Mouse (Mus musculus) colon, adult 2 months (tissue): ENCODE measurements around the gene Hdac6. TPM values are rescaled to one million over a fixed set of nuclear protein-coding genes. Genes with fewer than 3 reads are reported as not detected.

ENCODE experiments used
- polyA plus RNA-seq: library from polyadenylated mRNA; depleted of rRNA; stranded (reverse); fragments of >200 nt; gene quantifications from 2 replicates; pipeline ENCODE4 v1.2.3, GENCODE M21; 2012; rRNA removed

The Hdac6 gene
- 16.6 and 20.2 TPM in 2 replicates for polyA plus RNA-seq

DNA sequence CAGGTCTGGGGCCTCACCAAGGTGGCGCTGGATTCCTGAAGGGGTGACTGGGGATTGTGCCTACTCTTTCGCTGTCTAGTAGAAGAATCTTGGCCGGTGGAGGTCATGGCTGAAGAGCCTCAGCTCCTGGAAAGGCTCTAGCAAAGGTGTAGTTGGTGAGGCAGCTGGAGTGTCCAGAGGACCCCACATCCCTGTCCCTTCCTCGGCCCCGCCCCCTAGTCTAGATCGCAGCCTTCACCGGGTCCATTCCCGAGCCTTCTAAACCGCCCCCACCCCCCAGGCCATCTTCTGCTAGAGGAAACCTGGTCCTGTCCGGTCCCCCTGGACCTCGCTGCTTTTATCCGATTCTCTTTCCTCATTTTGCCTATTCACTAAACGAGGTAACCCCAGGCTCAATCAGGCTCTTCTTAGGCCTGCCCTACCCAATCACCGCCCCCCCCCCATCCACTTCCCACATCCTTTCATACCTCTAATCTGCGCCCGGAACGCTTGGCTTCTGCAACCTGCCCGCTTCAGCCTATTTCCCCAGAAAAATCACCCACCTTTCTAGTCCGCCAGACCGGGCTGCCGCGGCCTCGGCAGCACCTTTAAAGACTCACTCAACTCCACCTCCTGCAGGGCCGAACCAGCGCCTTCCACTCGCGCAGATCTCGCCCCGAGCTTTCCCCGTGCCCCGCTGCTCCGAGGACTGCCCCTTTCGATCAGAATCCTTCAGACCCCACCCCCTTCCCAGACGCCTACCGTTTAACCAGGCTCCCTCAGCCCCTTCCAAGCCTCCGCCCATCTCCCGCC is at the start of gene Hdac6:
Gene Hdac6, minus strand, starts transcription at position 782 of the 792 bp plus-strand sequence.

DNA sequence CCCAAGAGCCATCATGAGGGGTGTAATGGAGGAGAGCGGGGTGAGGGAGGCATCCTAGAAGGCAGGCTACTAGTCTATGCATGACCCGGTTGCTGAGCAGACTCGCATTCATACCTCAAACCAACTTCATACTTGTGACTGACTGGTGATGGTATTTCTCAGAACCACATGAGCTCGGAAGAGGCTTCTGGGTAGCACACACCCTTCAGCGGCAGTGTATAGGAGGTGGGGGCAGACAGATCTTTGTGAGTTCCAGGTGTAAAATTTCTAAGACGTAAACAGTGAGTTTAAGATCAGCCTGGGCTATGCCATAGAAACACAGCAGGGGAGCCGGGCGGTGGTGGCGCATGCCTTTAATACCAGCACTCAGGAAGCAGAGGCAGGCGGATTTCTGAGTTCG is 30.2 kb upstream of the Hdac6 start, which contains the start of gene Gata1:
Gene Gata1, minus strand, starts transcription at position 180 of the 400 bp plus-strand sequence.

DNA sequence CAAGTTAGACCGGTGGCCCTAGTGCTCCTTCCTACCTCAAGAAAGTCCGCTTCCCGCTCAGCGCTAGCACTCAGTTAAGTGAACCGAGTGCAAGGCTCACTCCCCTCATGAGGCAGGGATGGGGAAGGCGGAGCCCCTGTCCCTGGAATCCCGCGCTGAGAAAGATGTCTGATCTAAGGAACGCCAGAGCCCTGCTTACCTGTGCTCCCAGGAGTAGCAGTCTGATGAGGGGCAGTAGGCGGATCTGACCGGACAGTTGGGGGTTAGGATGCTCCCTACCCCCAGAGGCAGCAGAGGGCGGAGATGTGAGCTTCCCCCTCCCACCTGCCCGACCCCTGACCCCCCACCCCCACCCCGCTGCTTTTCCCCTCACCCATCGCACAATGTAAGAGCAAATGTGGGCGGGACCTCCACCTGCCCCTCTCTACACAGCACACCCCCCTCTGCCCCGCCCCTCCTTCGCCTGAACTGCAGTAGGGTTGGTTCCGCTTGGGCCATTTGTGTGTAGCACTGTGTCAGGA is 19.4 kb downstream of the Hdac6 start, which contains the start of gene Eras:
Gene Eras, minus strand, starts transcription at position 338 of the 521 bp plus-strand sequence.

DNA sequence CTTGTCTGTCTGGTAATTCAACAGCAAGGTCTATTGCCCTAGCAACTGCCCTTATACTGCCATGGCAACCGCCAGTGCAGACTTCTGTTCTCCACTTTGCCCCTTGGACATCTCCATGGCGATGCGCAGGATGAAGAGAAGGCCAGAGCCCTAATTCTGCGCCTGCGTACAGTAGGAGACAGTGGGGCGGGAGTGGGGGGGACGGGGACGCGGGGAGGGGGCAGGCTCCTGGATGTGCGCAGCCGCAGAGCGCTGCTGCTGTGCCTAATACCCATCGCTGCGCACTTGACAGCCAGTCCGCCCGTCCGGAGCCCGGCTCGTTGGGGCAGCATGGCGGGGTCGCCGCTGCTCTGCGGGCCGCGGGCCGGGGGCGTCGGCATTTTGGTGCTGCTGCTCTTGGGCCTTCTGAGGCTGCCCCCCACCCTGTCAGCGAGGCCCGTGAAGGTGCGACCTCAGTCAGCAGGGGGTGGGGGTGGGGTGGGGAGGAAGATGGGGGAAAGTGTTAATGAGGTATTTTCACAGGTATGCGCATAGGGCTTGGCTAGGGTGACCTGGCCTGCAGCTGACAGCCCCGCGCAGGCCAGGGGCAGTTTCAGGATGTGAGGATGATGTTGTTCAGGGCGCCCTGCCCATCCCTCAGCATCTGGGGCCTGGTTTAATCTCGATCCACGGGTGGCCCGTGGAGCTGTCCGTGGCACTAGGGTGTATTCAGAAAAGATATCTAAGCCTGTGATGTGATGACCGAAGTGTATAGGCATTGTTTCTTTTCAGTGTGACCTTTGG is 27.9 kb downstream of the Hdac6 start, which contains the start of gene Pcsk1n:
Gene Pcsk1n, plus strand, starts transcription at position 222 of the 783 bp plus-strand sequence.

DNA sequence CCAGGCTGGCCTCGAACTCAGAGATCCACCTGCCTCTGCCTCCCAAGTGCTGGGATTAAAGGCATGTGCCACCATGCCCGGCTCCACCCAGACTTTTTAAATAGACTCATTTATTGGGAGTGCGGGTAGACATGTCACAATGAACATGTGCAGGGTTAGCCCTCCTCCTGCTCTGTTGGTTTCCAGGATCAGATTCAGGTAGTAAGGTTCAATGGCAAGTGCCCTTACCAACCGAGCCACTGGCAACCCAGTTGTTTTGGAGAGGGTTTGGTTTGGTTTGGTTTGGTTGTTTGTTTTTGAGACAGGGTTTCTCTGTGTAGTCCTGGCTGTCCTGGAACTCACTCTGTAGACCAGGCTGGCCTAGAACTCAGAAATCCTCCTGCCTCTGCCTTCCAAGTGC is 38.4 kb downstream of the Hdac6 start, which contains the start of gene Gm10490:
Gene Gm10490, plus strand, starts transcription at position 301 of the 400 bp plus-strand sequence.

DNA sequence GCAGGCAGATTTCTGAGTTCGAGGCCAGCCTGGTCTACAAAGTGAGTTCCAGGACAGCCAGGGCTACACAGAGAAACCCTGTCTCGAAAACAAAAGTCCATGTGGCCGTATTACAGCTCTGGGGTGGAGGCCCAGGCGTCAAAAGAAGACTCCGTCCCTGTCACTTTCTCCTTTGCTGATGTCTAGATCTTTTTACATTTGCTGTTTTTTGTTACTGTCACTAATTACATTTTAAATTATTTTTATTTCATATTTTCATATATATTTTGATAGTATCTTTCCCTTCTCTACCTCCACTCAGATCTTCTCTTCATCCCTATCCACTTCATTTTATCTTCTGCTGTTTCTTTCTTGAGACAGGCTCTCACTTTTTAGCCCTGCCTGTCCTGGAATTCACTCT is 40.0 kb downstream of the Hdac6 start, which contains the start of gene Gm10491:
Gene Gm10491, minus strand, starts transcription at position 101 of the 400 bp plus-strand sequence.

DNA sequence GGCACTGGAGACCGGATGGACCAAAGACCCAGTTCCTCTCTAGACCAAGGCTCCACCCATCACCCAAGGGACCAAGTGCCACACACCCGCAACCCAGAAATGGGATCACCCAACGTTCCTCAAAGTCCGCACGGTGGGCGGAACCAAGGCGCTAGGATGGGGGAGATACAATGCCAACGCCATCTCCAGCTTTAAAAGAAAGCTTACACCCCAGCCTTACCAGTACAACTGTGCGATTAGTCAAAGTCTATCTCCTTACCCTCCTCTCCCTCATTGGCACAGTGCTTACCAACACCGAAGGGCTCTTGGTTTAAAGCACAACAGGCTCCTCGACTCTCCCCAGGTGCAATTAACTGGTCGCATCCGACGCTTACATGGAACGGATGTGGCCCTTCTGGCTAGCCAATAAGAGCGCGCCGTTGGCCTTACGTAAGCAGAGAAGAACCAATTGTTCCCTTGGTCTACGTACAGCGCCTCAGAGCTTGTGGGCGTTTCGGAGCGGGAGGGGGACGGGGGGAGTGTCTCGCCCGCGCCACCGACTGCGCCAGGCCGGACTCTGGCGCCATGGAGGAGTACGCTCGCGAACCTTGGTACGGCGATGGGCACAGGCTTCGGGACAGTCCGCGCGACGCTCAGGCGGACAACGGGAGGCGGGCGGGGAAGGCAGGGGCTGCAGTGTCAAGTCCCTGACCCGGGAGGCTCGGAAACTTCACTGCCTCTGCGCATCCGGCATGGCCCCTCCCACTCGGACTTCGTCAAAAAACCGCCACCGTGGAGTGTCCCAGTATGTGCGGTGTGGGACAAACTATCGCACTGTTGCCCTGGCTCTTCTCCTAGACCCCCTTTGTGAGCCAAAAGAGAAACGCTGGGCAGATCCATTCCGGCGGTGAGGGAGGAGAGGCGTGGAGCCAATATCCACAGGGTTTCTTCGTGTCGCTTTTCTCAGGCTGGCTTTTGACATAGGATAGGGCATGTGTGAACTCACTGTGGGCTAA is 48.5 kb downstream of the Hdac6 start, which contains the start of the genes Pqbp1 and Timm17b:
Gene Pqbp1, minus strand, starts transcription at position 390 of the 995 bp plus-strand sequence.
Gene Timm17b, plus strand, starts transcription at position 478 of the 995 bp plus-strand sequence.

DNA sequence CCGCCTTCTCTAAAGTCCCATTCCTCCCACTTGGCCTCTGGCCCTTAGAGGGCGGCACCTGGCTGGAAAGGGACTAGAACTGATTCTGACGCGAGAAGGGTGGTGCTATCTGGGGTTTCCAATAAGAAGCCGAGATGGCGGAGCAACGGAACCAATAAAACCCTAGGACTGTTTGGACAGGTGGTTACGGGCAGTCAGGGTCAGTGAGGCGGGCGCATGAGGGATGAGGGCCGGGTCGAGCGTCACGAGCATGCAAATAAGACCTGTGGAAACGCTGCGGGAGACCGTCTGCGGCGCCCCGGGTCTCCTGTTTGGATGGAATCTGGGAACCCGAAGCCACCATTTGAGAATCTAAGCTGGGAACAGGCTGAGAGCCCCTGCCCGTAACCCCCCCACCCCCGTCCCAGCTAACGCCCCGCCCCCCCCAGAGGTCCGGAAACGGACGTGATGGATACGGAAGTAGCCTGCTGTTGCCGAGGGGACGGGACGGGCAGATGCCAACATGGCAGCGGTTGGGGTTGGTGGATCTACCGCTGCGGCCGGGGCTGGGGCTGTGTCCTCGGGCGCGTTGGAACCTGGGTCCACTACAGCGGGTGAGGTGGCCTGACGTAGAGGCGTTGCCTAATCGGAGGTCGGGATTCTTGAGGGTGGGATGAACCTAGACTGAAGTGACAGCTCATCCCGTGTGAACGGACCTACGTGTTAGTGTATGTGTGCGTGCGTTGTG is 63.7 kb downstream of the Hdac6 start, which contains the start of gene Slc35a2:
Gene Slc35a2, plus strand, starts transcription at position 188 of the 727 bp plus-strand sequence.

Other genes with a start within 250 kb of the Hdac6 start
- gene Wdr45, start 233.6 kb downstream of the Hdac6 start, polyA plus RNA-seq, result 39.4 and 43.0 TPM in 2 replicates
- gene Gm45208, start 225.6 kb downstream of the Hdac6 start, polyA plus RNA-seq, result not detected in 2 replicates
- gene Praf2, start 219.4 kb downstream of the Hdac6 start, polyA plus RNA-seq, result 51.2 and 75.8 TPM in 2 replicates
- gene Ccdc120, start 197.0 kb downstream of the Hdac6 start, polyA plus RNA-seq, result 30.0 and 34.8 TPM in 2 replicates
- gene Tfe3, start 185.3 kb downstream of the Hdac6 start, polyA plus RNA-seq, result 23.0 and 25.1 TPM in 2 replicates
- 18.9 and 22.6 TPM in 2 replicates for gene Gripap1, start 158.1 kb downstream of the Hdac6 start, polyA plus RNA-seq
- gene Kcnd1, start 125.6 kb downstream of the Hdac6 start, polyA plus RNA-seq, result 1.8 and 2.2 TPM in 2 replicates
- gene Otud5, start 106.5 kb downstream of the Hdac6 start, polyA plus RNA-seq, result 36.1 and 38.3 TPM in 2 replicates
- 10.7 and 13.5 TPM in 2 replicates for gene Pim2, start 69.6 kb downstream of the Hdac6 start, polyA plus RNA-seq
- gene Slc35a2, start 63.9 kb downstream of the Hdac6 start, polyA plus RNA-seq, result 260 and 397 TPM in 2 replicates
- 31.5 and 39.6 TPM in 2 replicates for gene Pqbp1, start 48.6 kb downstream of the Hdac6 start, polyA plus RNA-seq
- 45.5 and 51.4 TPM in 2 replicates for gene Timm17b, start 48.5 kb downstream of the Hdac6 start, polyA plus RNA-seq
- gene Gm10491, start 40.1 kb downstream of the Hdac6 start, polyA plus RNA-seq, result not detected in 2 replicates
- not detected in 2 replicates for gene Gm10490, start 38.3 kb downstream of the Hdac6 start, polyA plus RNA-seq
- 32.0 and 41.2 TPM in 2 replicates for gene Pcsk1n, start 28.1 kb downstream of the Hdac6 start, polyA plus RNA-seq
- gene Eras, start 19.3 kb downstream of the Hdac6 start, polyA plus RNA-seq, result not detected in 2 replicates
- 0.06 and 0.09 TPM in 2 replicates for gene Gata1, start 30.2 kb upstream of the Hdac6 start, polyA plus RNA-seq
- 4.9 and 5.1 TPM in 2 replicates for gene Glod5, start 70.6 kb upstream of the Hdac6 start, polyA plus RNA-seq
- 7.7 and 8.1 TPM in 2 replicates for gene Suv39h1, start 126.9 kb upstream of the Hdac6 start, polyA plus RNA-seq
- 2.6 and 2.7 TPM in 2 replicates for gene Was, start 142.6 kb upstream of the Hdac6 start, polyA plus RNA-seq
- gene Wdr13, start 185.0 kb upstream of the Hdac6 start, polyA plus RNA-seq, result 146 and 200 TPM in 2 replicates
- gene Rbm3, start 198.0 kb upstream of the Hdac6 start, polyA plus RNA-seq, result 41.9 and 42.6 TPM in 2 replicates
- 15.6 and 16.3 TPM in 2 replicates for gene Tbc1d25, start 228.3 kb upstream of the Hdac6 start, polyA plus RNA-seq
- 183 and 188 TPM in 2 replicates for gene Ebp, start 245.6 kb upstream of the Hdac6 start, polyA plus RNA-seq